Mouse (Mus musculus) MEL (cell line): ENCODE measurements around the gene Spop. TPM values are rescaled to one million over a fixed set of nuclear protein-coding genes. Genes with fewer than 3 reads are reported as not detected.
A peak's percentile ranks its signal among the peaks of the same experiment; 100 is the strongest.

Experiments used
- DNase-seq: peaks from one replicate; pipeline ENCODE4 v3.0.0; 2011; ENCODE audit warnings: low read depth, low spot score
- H3K27ac ChIP-seq: 2 replicates; pipeline ENCODE4 v1.5.1; 2012; ENCODE audit warnings: low read depth, mild to moderate bottlenecking, control low read depth, low read length, moderate library complexity; ENCODE audit not compliant: control insufficient read depth
- H3K27me3 ChIP-seq, 2 experiments: fragments of 150-350 bp in 1 of 2; sonication (generic) in 1 of 2; 2 replicates each; pipeline ENCODE4 v1.6.1; 2012; ENCODE audit warnings: low read length in 2 of 2, mild to moderate bottlenecking in 2 of 2, improper control_type of control experiment in 1 of 2, moderate library complexity in 1 of 2; ENCODE audit not compliant: insufficient read depth in 2 of 2, control insufficient read depth in 1 of 2
- H3K36me3 ChIP-seq, 2 experiments: 2 replicates each; pipeline ENCODE4 v1.6.1; 2012 to 2014; ENCODE audit warnings: low read length in 2 of 2, improper control_type of control experiment in 1 of 2, inconsistent platforms in 1 of 2, mild to moderate bottlenecking in 1 of 2; ENCODE audit not compliant: insufficient read depth in 2 of 2, control insufficient read depth in 1 of 2
- H3K4me1 ChIP-seq, 2 experiments: fragments of 150-350 bp in 1 of 2; sonication (generic) in 1 of 2; 2 replicates each; pipeline ENCODE4 v1.6.1; 2012; ENCODE audit warnings: low read length in 2 of 2, improper control_type of control experiment in 1 of 2, mild to moderate bottlenecking in 1 of 2; ENCODE audit not compliant: insufficient read depth in 2 of 2, control insufficient read depth in 1 of 2
- H3K4me3 ChIP-seq, 2 experiments: fragments of 150-350 bp in 1 of 2; sonication (generic) in 1 of 2; 2 replicates each; pipeline ENCODE4 v1.5.1; 2012; ENCODE audit warnings: low read depth in 2 of 2, low read length in 2 of 2, mild to moderate bottlenecking in 2 of 2, moderate library complexity in 2 of 2, control low read depth in 1 of 2, improper control_type of control experiment in 1 of 2; ENCODE audit not compliant: control insufficient read depth in 1 of 2, insufficient read depth in 1 of 2
- H3K79me2 ChIP-seq: 2 replicates; pipeline ENCODE4 v1.6.1; 2012; ENCODE audit warnings: mild to moderate bottlenecking, low read length, moderate library complexity; ENCODE audit not compliant: control insufficient read depth, poor library complexity, insufficient read depth
- H3K9ac ChIP-seq: 2 replicates; pipeline ENCODE4 v1.6.1; 2012; ENCODE audit warnings: low read depth, mild to moderate bottlenecking, control low read depth, low read length, moderate library complexity; ENCODE audit not compliant: control insufficient read depth, poor library complexity, severe bottlenecking
- H3K9me3 ChIP-seq: fragments of 150-350 bp; sonication (generic); replicated peaks from 2 replicates; pipeline ENCODE4 v1.6.1; 2012; ENCODE audit warnings: mild to moderate bottlenecking, low read length, improper control_type of control experiment, moderate library complexity; ENCODE audit not compliant: insufficient read depth
- BHLHE40 ChIP-seq: IDR thresholded peaks from 2 replicates; pipeline ENCODE4 v1.6.1; 2012; ENCODE audit warnings: low read depth, mild to moderate bottlenecking, inconsistent platforms, low read length, improper control_type of control experiment, borderline replicate concordance
- CHD2 ChIP-seq: IDR thresholded peaks from 2 replicates; pipeline ENCODE4 v1.6.1; 2011; ENCODE audit warnings: low read length, improper control_type of control experiment
- CTCF ChIP-seq, 3 experiments: IDR thresholded peaks in 2 of 3; conservative IDR thresholded peaks in 1 of 3; 2 replicates each; pipeline ENCODE4 v1.5.1; 2011 to 2012; ENCODE audit warnings: low read length in 3 of 3, low read depth in 2 of 3, mild to moderate bottlenecking in 2 of 3, improper control_type of control experiment in 1 of 3, inconsistent platforms in 1 of 3, mixed read lengths in 1 of 3, moderate library complexity in 1 of 3; ENCODE audit not compliant: control insufficient read depth in 1 of 3, insufficient read depth in 1 of 3, poor library complexity in 1 of 3, severe bottlenecking in 1 of 3
- E2F4 ChIP-seq: IDR thresholded peaks from 2 replicates; pipeline ENCODE4 v1.6.1; 2011; ENCODE audit warnings: low read depth, low read length, improper control_type of control experiment, borderline replicate concordance
- EP300 ChIP-seq, 2 experiments: IDR thresholded peaks; 2 replicates each; pipeline ENCODE4 v1.6.1; 2011; ENCODE audit warnings: improper control_type of control experiment in 2 of 2, low read length in 2 of 2, low read depth in 1 of 2, mild to moderate bottlenecking in 1 of 2
- ETS1 ChIP-seq: IDR thresholded peaks from 2 replicates; pipeline ENCODE4 v1.6.1; 2012; ENCODE audit warnings: low read depth, mild to moderate bottlenecking, inconsistent platforms, low read length, improper control_type of control experiment, moderate library complexity
- GABPA ChIP-seq: IDR thresholded peaks from 2 replicates; pipeline ENCODE4 v1.6.1; 2012; ENCODE audit warnings: low read depth, mild to moderate bottlenecking, inconsistent platforms, low read length, improper control_type of control experiment, moderate library complexity
- GATA1 ChIP-seq: IDR thresholded peaks from 2 replicates; pipeline ENCODE4 v1.6.1; 2011; ENCODE audit warnings: low read depth, low read length, improper control_type of control experiment
- HCFC1 ChIP-seq: IDR thresholded peaks from 2 replicates; pipeline ENCODE4 v1.6.1; 2012; ENCODE audit warnings: low read depth, mild to moderate bottlenecking, inconsistent platforms, low read length, improper control_type of control experiment, moderate library complexity
- KAT2A ChIP-seq: conservative IDR thresholded peaks from 2 replicates; pipeline ENCODE4 v1.6.1; 2012; ENCODE audit warnings: low read depth, low read length, improper control_type of control experiment, inconsistent platforms
- MAFK ChIP-seq: IDR thresholded peaks from 2 replicates; pipeline ENCODE4 v1.6.1; 2011; ENCODE audit warnings: low read depth, mild to moderate bottlenecking, low read length, improper control_type of control experiment, borderline replicate concordance
- MAX ChIP-seq: IDR thresholded peaks from 2 replicates; pipeline ENCODE4 v1.6.1; 2011; ENCODE audit warnings: low read length, improper control_type of control experiment
- MAZ ChIP-seq: IDR thresholded peaks from 2 replicates; pipeline ENCODE4 v1.6.1; 2012; ENCODE audit warnings: low read depth, mild to moderate bottlenecking, inconsistent platforms, low read length, improper control_type of control experiment
- MYB ChIP-seq: IDR thresholded peaks from 2 replicates; pipeline ENCODE4 v1.6.1; 2011; ENCODE audit warnings: mild to moderate bottlenecking, low read depth, low read length, improper control_type of control experiment
- MYC ChIP-seq: IDR thresholded peaks from 2 replicates; pipeline ENCODE4 v1.6.1; 2011; ENCODE audit warnings: low read depth, mild to moderate bottlenecking, low read length, improper control_type of control experiment, moderate library complexity
- SIN3A ChIP-seq: IDR thresholded peaks from 2 replicates; pipeline ENCODE4 v1.6.1; 2012; ENCODE audit warnings: low read length, improper control_type of control experiment, inconsistent platforms
- SMC3 ChIP-seq: IDR thresholded peaks from 2 replicates; pipeline ENCODE4 v1.6.1; 2011; ENCODE audit warnings: low read depth, low read length, improper control_type of control experiment
- TAL1 ChIP-seq: IDR thresholded peaks from 2 replicates; pipeline ENCODE4 v1.6.1; 2012; ENCODE audit warnings: mild to moderate bottlenecking, inconsistent platforms, low read length, moderate library complexity, mixed read lengths
- TCF12 ChIP-seq: IDR thresholded peaks from 2 replicates; pipeline ENCODE4 v1.6.1; 2014; ENCODE audit warnings: low read depth, mild to moderate bottlenecking, inconsistent platforms, low read length, improper control_type of control experiment, moderate library complexity
- UBTF ChIP-seq: IDR thresholded peaks from 2 replicates; pipeline ENCODE4 v1.6.1; 2012; ENCODE audit warnings: low read depth, mild to moderate bottlenecking, inconsistent platforms, low read length, improper control_type of control experiment, moderate library complexity, borderline replicate concordance; ENCODE audit not compliant: insufficient read depth
- ZMIZ1 ChIP-seq: IDR thresholded peaks from 2 replicates; pipeline ENCODE4 v1.6.1; 2012; ENCODE audit warnings: low read depth, mild to moderate bottlenecking, inconsistent platforms, low read length, improper control_type of control experiment, moderate library complexity
- ZNF384 ChIP-seq: IDR thresholded peaks from 2 replicates; pipeline ENCODE4 v1.6.1; 2012; ENCODE audit warnings: low read depth, mild to moderate bottlenecking, inconsistent platforms, low read length, improper control_type of control experiment
- polyA plus RNA-seq, 2 experiments: library from polyadenylated mRNA; stranded (reverse) in 1 of 2; unstranded in 1 of 2; fragments of >175 nt in 1 of 2; fragments of >200 nt in 1 of 2; gene quantifications; 2 replicates each; pipeline versions ENCODE4 v1.2.1 to v1.2.4; 2012; ENCODE audit warnings: low replicate concordance in 2 of 2, low read depth in 1 of 2; ENCODE audit not compliant: insufficient read length in 2 of 2, insufficient read depth in 1 of 2, missing spikeins in 1 of 2
- total RNA-seq: library from RNA; depleted of rRNA; stranded (reverse); fragments of 300-350 nt; gene quantifications from 2 replicates; pipeline ENCODE4 v1.2.3, GENCODE M21; 2012

The Spop gene
- total and polyA plus RNA-seq, 3 experiments, result 41.5 to 84.0 TPM; not detected in 1

GRCm38 (mm10) chr11:95413641-95414535, at the start of gene Spop (continued):
- TF ChIP-seq ETS1 (0 out of 2 replicates have a peak, but pooled peaks have one; percentile 27), SIN3A (no peak; the same call in 1 of the 2 replicates), HCFC1 (peak; percentile 48), MYB (no peak), GABPA (no peak)

GRCm38 (mm10) chr11:95364388-95364787, 49.5 kb upstream of the Spop start:
- H3K9me3 ChIP-seq, result no peaks in the 10 kb centered on the region
- TF ChIP-seq MAX (no peak), SMC3 (no peak), CHD2 (no peak), BHLHE40 (no peak)
- H3K4me1 ChIP-seq, result no peaks in the 10 kb centered on the region

GRCm38 (mm10) chr11:95365596-95365995, 48.3 kb upstream of the Spop start:
- Histone ChIP-seq H3K4me1 (0 out of 4 replicates have a peak, but pooled peaks cover 0 to 3% of the 10 kb centered on the region in 2 experiments), H3K27ac (no peak overlapping the region), H3K36me3 (peaks cover 0 to 19% of the 10 kb centered on the region in 2 experiments; a peak in 2 of 4 replicates), H3K4me3 (no peak overlapping the region)
- DNase-seq, result no peak
- TF ChIP-seq MAZ (no peak), E2F4 (no peak), GABPA (no peak), EP300 (IDR thresholded peaks at IDR 0.05; ENCODE audit: low read depth in 1 of 2, low read length in 2 of 2) (no peak), TAL1 (no peak), MAX (no peak), SMC3 (no peak), HCFC1 (no peak), MAFK (no peak), ETS1 (no peak), MYC (no peak), ZNF384 (no peak), ZMIZ1 (no peak), UBTF (no peak), CTCF (IDR thresholded peaks at IDR 0.05 in 2 of 3, conservative IDR thresholded peaks at IDR 0.05 in 1 of 3; ENCODE audit: control insufficient read depth in 1 of 3, insufficient read depth in 1 of 3, low read depth in 2 of 3, low read length in 3 of 3, poor library complexity in 1 of 3, severe bottlenecking in 1 of 3) (no peak), BHLHE40 (no peak), TCF12 (no peak), KAT2A (no peak), GATA1 (no peak), CHD2 (no peak)
- TF ChIP-seq, all 39 proteins: peak for 0
- H3K27me3 ChIP-seq, result no peaks in the 10 kb centered on the region
- H3K9ac ChIP-seq, result no peak overlapping the region
- no peaks in the 10 kb centered on the region for H3K9me3 ChIP-seq
- no peaks in the 10 kb centered on the region for H3K79me2 ChIP-seq

More at GRCm38 (mm10) chr11:95364388-95364787, 49.5 kb upstream of the Spop start:
- Histone ChIP-seq H3K79me2 (no peaks in the 10 kb centered on the region), H3K27me3 (no peaks in the 10 kb centered on the region), H3K4me3 (no peak overlapping the region), H3K36me3 (peaks cover 0 to 21% of the 10 kb centered on the region in 2 experiments; a peak in 2 of 4 replicates), H3K27ac (no peak overlapping the region), H3K9ac (no peak overlapping the region)
- no peak for DNase-seq
